Mouse (Mus musculus) heart, adult 2 months (tissue): ENCODE results near the gene Ddx42. TPM values are rescaled to one million over a fixed set of nuclear protein-coding genes. Genes with fewer than 3 reads are reported as not detected.
A peak's percentile ranks its signal among the peaks of the same experiment; 100 is the strongest.

Experiments
- DNase-seq, 2 experiments: peaks; one replicate each; pipeline ENCODE4 v3.0.0; 2021
- H3K27ac ChIP-seq: fragments of 200-600 bp; 2 replicates; pipeline ENCODE4 v1.8.1; 2022
- H3K27me3 ChIP-seq: fragments of 200-500 bp; 2 replicates; pipeline ENCODE4 v1.6.1; 2012; ENCODE audit warnings: mild to moderate bottlenecking, low read length, inconsistent platforms, mixed read lengths; ENCODE audit not compliant: control insufficient read depth, insufficient read depth
- H3K36me3 ChIP-seq: fragments of 200-500 bp; 2 replicates; pipeline ENCODE4 v1.6.1; 2012; ENCODE audit warnings: low read length, inconsistent platforms; ENCODE audit not compliant: control insufficient read depth, insufficient read depth
- H3K4me1 ChIP-seq: fragments of 200-500 bp; 2 replicates; pipeline ENCODE4 v1.6.1; 2011; ENCODE audit warnings: low read length; ENCODE audit not compliant: control insufficient read depth, insufficient read depth
- H3K4me3 ChIP-seq: fragments of 200-600 bp; 2 replicates; pipeline ENCODE4 v1.8.1; 2022
- H3K79me2 ChIP-seq: fragments of 200-500 bp; replicated peaks from 2 replicates; pipeline ENCODE4 v1.6.1; 2012; ENCODE audit warnings: mild to moderate bottlenecking, inconsistent platforms, low read length, moderate library complexity, mixed read lengths; ENCODE audit not compliant: control insufficient read depth, insufficient read depth
- H3K9ac ChIP-seq: fragments of 200-500 bp; 2 replicates; pipeline ENCODE4 v1.6.1; 2012; ENCODE audit warnings: low read depth, mild to moderate bottlenecking, control low read depth, inconsistent platforms, low read length, mixed read lengths
- CTCF ChIP-seq: fragments of 200-600 bp; IDR thresholded peaks from 2 replicates; pipeline ENCODE4 v1.8.1; 2022; ENCODE audit warnings: antibody characterized with exemption, mild to moderate bottlenecking, moderate library complexity
- EP300 ChIP-seq: fragments of 200-500 bp; IDR thresholded peaks from 2 replicates; pipeline ENCODE4 v1.6.1; 2011; ENCODE audit warnings: low read depth, low read length, control low read depth; ENCODE audit not compliant: insufficient read depth
- POLR2A ChIP-seq: fragments of 200-500 bp; IDR thresholded peaks from 2 replicates; pipeline ENCODE4 v1.6.1; 2011; ENCODE audit warnings: mild to moderate bottlenecking, low read depth, low read length, control low read depth; ENCODE audit not compliant: insufficient read depth
- WGBS: fragments of 180-500 bp; shearing (Covaris S2); methylation state at CpG from one replicate; pipeline ENCODE4 v1.1.7; 2018; 5-methylcytosine and 5-hydroxymethylcytosine counted together
- intact Hi-C: fragments of 180-260 bp; cut with DNase I; formaldehyde crosslinking; loops from one replicate; pipeline ENCODE4 v1.15.1; 2025
- polyA plus RNA-seq: library from polyadenylated mRNA; depleted of rRNA; stranded (reverse); fragments of >200 nt; gene quantifications from 2 replicates; pipeline ENCODE4 v1.2.3, GENCODE M21; 2012
- total RNA-seq, 2 experiments: library from RNA; stranded (reverse); gene quantifications; 2 replicates each; pipeline ENCODE4 v1.2.3; 2021

The Ddx42 gene
- total and polyA plus RNA-seq, 3 experiments, result 6.0 to 27.5 (median 23.5) TPM

- H3K27ac ChIP-seq, result no peak overlapping the region
- peaks cover 2% of the 10 kb centered on the region for H3K4me1 ChIP-seq
- no peaks in the 10 kb centered on the region for H3K27me3 ChIP-seq
- intact Hi-C loops, result no loop called here
- TF ChIP-seq EP300 (no peak), CTCF (no peak), POLR2A (no peak)
- H3K36me3 ChIP-seq, result peaks cover 2% of the 10 kb centered on the region
- H3K4me3 ChIP-seq, result no peak overlapping the region
- no peak for DNase-seq
- H3K79me2 ChIP-seq, result no peaks in the 10 kb centered on the region
- H3K9ac ChIP-seq, result no peak overlapping the region
- 74% methylated on average over 14 of the region's 14 CpGs for WGBS
These were observed 44.2 kb downstream of the Ddx42 start for GRCm38 (mm10) chr11:106260826-106261450.

DNA sequence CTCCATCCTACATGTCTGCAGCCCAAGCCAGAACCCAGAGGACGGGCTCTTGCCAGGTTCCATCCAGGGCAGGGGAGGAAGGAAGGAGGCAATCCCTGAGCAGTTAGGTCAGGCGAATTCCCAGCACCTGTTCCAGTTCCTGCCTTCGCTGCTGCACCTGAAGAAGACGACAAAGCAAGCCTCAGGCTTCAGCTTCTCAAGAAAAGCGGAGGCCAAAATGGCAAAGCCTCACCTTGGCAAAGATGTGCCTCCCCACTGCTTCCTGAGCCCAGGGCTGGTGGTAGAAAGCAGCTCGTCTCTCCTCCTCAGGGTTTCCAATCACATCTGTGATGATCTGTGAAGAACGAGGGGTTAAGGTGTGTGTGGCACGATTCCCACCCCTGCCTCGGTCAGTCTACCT is 47.2 kb downstream of the Ddx42 start:
- DNase-seq, result no peak
- no peak overlapping the region for H3K27ac ChIP-seq
- H3K4me3 ChIP-seq, result no peak overlapping the region
- TF ChIP-seq EP300, result no peak
- no peak for TF ChIP-seq CTCF
- no peak for TF ChIP-seq POLR2A
- intact Hi-C loops, result no loop called here
- H3K4me1 ChIP-seq, result peaks cover 10% of the 10 kb centered on the region
- H3K9ac ChIP-seq, result no peak overlapping the region
- H3K27me3 ChIP-seq, result no peaks in the 10 kb centered on the region
- peaks cover 1% of the 10 kb centered on the region; the same call in 1 of the 2 replicates for H3K79me2 ChIP-seq
- H3K36me3 ChIP-seq, result peaks cover 2% of the 10 kb centered on the region; the same call in 1 of the 2 replicates
- WGBS, result 78% methylated on average over 9 of the region's 9 CpGs

GRCm38 (mm10) chr11:106264988-106265387 is 48.3 kb downstream of the Ddx42 start:
- Histone ChIP-seq H3K27ac (no peak overlapping the region), H3K79me2 (peaks cover 1% of the 10 kb centered on the region; the same call in 1 of the 2 replicates), H3K9ac (no peak overlapping the region), H3K36me3 (peaks cover 5% of the 10 kb centered on the region; the same call in 1 of the 2 replicates), H3K4me3 (no peak overlapping the region), H3K27me3 (no peaks in the 10 kb centered on the region), H3K4me1 (peaks cover 13% of the 10 kb centered on the region)
- TF ChIP-seq EP300, result no peak
- no peak for TF ChIP-seq CTCF
- TF ChIP-seq POLR2A, result no peak
- no peak for DNase-seq
- 90% methylated on average over 15 of the region's 15 CpGs for WGBS
- intact Hi-C loops, result no loop called here

DNA sequence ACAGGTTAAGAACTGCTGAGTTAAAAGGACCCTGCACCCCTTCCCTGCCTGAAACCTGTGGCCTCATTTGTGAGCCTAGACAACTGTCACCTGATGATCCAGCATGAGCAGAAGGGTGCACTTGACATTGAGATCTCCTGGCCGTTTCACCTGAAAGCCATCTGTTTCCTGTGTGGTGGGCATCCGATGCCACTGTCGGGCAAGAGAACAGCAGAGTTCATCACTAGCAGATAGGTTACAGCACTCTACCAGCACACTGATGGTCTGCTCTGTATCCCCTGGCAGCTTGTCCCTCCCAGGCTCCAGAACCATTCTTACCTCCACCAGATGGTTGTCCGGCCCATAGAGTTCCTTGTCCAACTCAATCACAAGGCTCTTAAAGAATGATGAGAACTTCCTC is 48.8 kb downstream of the Ddx42 start:
- peaks cover 7% of the 10 kb centered on the region; the same call in 1 of the 2 replicates for H3K36me3 ChIP-seq

GRCm38 (mm10) chr11:106266431-106266830 is 49.7 kb downstream of the Ddx42 start:
- H3K4me3 ChIP-seq, result no peak overlapping the region
- no peak for DNase-seq
- peaks cover 8% of the 10 kb centered on the region; the same call in 1 of the 2 replicates for H3K36me3 ChIP-seq
- H3K9ac ChIP-seq, result no peak overlapping the region
- intact Hi-C loops, result no loop called here
- peaks cover 18% of the 10 kb centered on the region for H3K4me1 ChIP-seq
- 90% methylated on average over 10 of the region's 10 CpGs for WGBS
- peaks cover 1% of the 10 kb centered on the region for H3K79me2 ChIP-seq
- TF ChIP-seq CTCF, result no peak
- no peak for TF ChIP-seq EP300
- no peak for TF ChIP-seq POLR2A
- no peaks in the 10 kb centered on the region for H3K27me3 ChIP-seq
- no peak overlapping the region for H3K27ac ChIP-seq

More for the DNA sequence above, 48.8 kb downstream of the Ddx42 start:
- intact Hi-C loops, result no loop called here
- TF ChIP-seq EP300 (no peak), CTCF (no peak), POLR2A (no peak)
- DNase-seq, result no peak
- H3K9ac ChIP-seq, result no peak overlapping the region
- no peak overlapping the region for H3K4me3 ChIP-seq
- no peak overlapping the region for H3K27ac ChIP-seq
- H3K27me3 ChIP-seq, result no peaks in the 10 kb centered on the region
- WGBS, result 74% methylated on average over 4 of the region's 4 CpGs
- H3K79me2 ChIP-seq, result peaks cover 1% of the 10 kb centered on the region
- peaks cover 15% of the 10 kb centered on the region for H3K4me1 ChIP-seq

DNA sequence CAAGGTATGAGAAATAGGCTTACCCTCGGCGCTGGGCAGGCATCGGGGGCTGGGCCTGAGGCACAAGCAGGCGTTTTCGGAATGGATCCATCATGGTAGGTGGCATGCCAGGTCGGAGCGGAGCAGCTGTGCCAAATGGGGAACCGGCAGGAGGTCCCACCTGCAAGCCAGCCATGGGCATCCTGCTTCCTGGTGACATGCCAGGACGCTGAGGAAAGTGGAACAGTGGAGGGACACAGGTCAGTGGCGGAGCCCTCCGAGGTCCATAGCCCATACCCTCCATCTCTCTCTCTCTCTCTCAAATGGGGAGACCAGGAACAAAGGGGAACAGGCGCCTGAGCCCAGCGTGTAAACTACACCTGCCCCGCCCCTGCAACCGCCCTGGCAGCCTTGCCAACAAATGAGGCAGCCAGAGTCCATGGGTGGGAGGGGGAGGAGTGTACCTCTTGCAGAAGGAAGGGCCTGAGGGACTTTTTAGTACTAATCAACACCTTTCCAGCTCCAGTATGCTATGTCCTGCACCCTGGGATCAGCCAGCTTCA is 50.7 kb downstream of the Ddx42 start:
- Histone ChIP-seq H3K4me1 (peaks cover 20% of the 10 kb centered on the region), H3K79me2 (peaks cover 1% of the 10 kb centered on the region), H3K36me3 (peaks cover 8% of the 10 kb centered on the region; the same call in 1 of the 2 replicates), H3K27me3 (no peaks in the 10 kb centered on the region), H3K27ac (peak overlapping the region; percentile 57), H3K4me3 (no peak overlapping the region), H3K9ac (no peak overlapping the region)
- peak; percentile 46 to 53 for DNase-seq
- TF ChIP-seq CTCF (no peak), POLR2A (no peak), EP300 (no peak)
- intact Hi-C loops, result no loop called here
- 63% methylated on average over 15 of the region's 15 CpGs for WGBS
